Mouse (Mus musculus): ENCODE data around the gene Atp13a3. TPM values are rescaled to one million over a fixed set of nuclear protein-coding genes. Genes with fewer than 3 reads are reported as not detected.
"Not testable (repeated sequence)": the region's sequence is repeated elsewhere in the genome, so short reads cannot be mapped to it uniquely, and the experiment has no call there.

Gene Atp13a3
- 10.3 and 11.4 TPM in 2 replicates for polyA plus RNA-seq (2016; fragmentation: Nextera tagmentation; extraction: Ambion mirVana)

GRCm38 (mm10) chr16:30405925-30406670 is at the start of gene Atp13a3:
Gene Atp13a3, minus strand, starts transcription at chr16:30405975.
- Histone ChIP-seq H3K9me3 (no peaks in the 10 kb centered on the region), H3K27ac (replicated peaks) (no peak within 1 kb of the TSS), H3K4me1 (no peaks in the 10 kb centered on the region), H3K36me3 (replicated peaks) (no peaks in the 10 kb centered on the region), H3K4me3 (no peak within 1 kb of the TSS), H3K27me3 (replicated peaks; ENCODE audit: low read depth, poor library complexity, severe bottlenecking) (no peaks in the 10 kb centered on the region)
- WGBS = 78% methylated on average over 11 of the region's 11 CpGs
- no peak for DNase-seq (ENCODE audit: low spot score)

- 79% methylated on average over 5 of the region's 5 CpGs for WGBS
- DNase-seq (ENCODE audit: low spot score) = no peak
Observed at GRCm38 (mm10) chr16:30453213-30453975, 47.6 kb upstream of the Atp13a3 start.

GRCm38 (mm10) chr16:30451174-30451573 is 45.4 kb upstream of the Atp13a3 start:
- H3K4me3 ChIP-seq; H3K27ac ChIP-seq (replicated peaks); H3K27me3 ChIP-seq (replicated peaks; ENCODE audit: low read depth, poor library complexity, severe bottlenecking); DNase-seq (ENCODE audit: low spot score); H3K36me3 ChIP-seq (replicated peaks); H3K9me3 ChIP-seq; H3K4me1 ChIP-seq: not testable (repeated sequence)
- WGBS = 84% methylated on average over 2 of the region's 2 CpGs

More at GRCm38 (mm10) chr16:30453213-30453975, 47.6 kb upstream of the Atp13a3 start:
- no peak overlapping the region for H3K4me3 ChIP-seq
- H3K27ac ChIP-seq (replicated peaks) = no peak overlapping the region
- H3K27me3 ChIP-seq (replicated peaks; ENCODE audit: low read depth, poor library complexity, severe bottlenecking) = no peaks in the 10 kb centered on the region
- no peaks in the 10 kb centered on the region for H3K9me3 ChIP-seq
- no peaks in the 10 kb centered on the region for H3K36me3 ChIP-seq (replicated peaks)
- H3K4me1 ChIP-seq = 0 out of 2 replicates have a peak, but pooled peaks cover 2% of the 10 kb centered on the region

DNA sequence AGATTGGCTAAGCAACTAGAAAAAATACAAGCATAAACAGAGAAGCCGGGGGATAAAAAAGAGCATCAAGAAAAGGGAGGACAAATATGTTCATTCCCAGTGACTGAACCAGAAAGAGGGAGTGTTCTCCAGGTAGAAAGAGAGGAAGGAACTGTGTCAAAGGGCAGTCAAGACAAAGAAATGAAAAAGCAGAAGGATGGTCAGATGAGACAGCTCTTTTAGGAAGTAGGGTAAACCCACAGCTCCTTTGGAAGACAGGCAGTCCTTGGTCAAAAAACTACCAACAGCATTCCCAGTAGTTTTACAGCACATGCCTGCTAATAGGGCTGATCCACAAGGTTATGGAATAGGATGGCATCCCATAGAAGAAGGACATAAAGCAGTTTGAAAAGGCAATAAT is 43.2 kb upstream of the Atp13a3 start:
- no peak for DNase-seq (ENCODE audit: low spot score)
- Histone ChIP-seq H3K27me3 (replicated peaks; ENCODE audit: low read depth, poor library complexity, severe bottlenecking) (no peaks in the 10 kb centered on the region), H3K4me3 (no peak overlapping the region), H3K9me3 (no peaks in the 10 kb centered on the region), H3K36me3 (replicated peaks) (no peaks in the 10 kb centered on the region), H3K27ac (replicated peaks) (no peak overlapping the region), H3K4me1 (no peaks in the 10 kb centered on the region)
- WGBS = 83% methylated on average over 1 of the region's 1 CpGs

DNA sequence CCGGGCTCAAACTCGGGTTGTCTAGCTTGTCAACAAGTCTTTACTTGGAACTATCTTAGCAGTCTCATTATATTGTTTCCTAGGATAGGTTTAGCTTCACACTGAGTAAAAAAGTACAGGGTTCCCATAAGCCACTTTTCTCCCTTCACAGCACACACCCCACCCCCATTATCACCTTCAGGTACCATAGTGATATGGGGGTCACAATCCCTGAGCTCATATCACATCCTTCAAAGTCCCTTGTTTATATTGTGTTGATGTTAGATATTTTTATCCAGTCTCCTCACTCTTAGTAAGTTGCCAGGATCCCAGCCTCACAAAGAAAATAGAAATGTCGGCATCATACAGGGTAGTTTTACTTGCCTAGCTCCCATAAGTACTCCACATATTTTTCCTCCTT is 42.4 kb upstream of the Atp13a3 start:
- DNase-seq (ENCODE audit: low spot score) = no peak
- Histone ChIP-seq H3K4me3 (no peak overlapping the region), H3K27ac (replicated peaks) (no peak overlapping the region), H3K4me1 (no peaks in the 10 kb centered on the region), H3K9me3 (no peaks in the 10 kb centered on the region), H3K36me3 (replicated peaks) (no peaks in the 10 kb centered on the region), H3K27me3 (replicated peaks; ENCODE audit: low read depth, poor library complexity, severe bottlenecking) (no peaks in the 10 kb centered on the region)
- 89% methylated on average over 3 of the region's 3 CpGs for WGBS

DNA sequence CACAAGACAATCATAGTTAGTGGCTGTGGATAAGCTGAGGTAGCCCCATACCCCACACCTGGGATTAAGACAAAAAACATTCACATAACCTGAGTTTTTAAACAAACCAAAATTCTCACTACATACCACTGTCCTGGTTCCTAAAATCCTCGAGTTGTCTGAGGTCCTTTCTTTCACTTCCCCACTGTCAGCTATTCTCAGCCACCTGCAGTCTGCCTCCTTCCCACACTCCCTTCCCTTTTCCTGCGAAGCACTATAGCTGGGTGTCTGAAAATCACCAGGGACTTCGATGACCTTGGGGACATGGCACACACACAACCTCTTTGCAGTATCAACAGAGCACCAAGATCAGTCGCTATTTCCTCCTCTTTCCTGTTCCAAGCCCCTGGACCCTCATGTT is 41.9 kb upstream of the Atp13a3 start:
- H3K27ac ChIP-seq (replicated peaks) = no peak overlapping the region
- H3K36me3 ChIP-seq (replicated peaks) = no peaks in the 10 kb centered on the region
- no peaks in the 10 kb centered on the region for H3K4me1 ChIP-seq
- no peak for DNase-seq (ENCODE audit: low spot score)
- WGBS = 73% methylated on average over 4 of the region's 4 CpGs
- no peak overlapping the region for H3K4me3 ChIP-seq
- no peaks in the 10 kb centered on the region for H3K9me3 ChIP-seq
- no peaks in the 10 kb centered on the region for H3K27me3 ChIP-seq (replicated peaks; ENCODE audit: low read depth, poor library complexity, severe bottlenecking)

DNA sequence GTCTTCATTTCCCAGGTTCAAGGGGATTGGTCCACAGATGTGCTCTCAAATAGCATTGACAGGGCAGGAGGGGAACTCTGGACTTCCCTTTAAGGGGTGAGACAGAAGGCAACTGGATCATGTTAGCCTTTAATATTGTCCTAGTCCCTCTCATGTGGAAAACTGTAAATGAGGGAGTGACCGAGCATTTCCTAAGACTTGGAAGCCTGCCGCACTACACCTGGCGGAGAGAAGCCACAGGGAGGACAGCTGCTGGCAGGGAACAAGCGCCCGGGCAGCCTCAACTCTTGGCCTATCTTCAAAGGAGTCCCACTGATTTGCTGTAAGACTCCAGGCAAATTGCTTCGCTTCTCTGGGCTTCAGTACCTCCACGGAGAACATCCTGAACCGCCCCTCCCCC is 37.6 kb upstream of the Atp13a3 start:
- H3K9me3 ChIP-seq = no peaks in the 10 kb centered on the region
- no peak for DNase-seq (ENCODE audit: low spot score)
- 50% methylated on average over 8 of the region's 8 CpGs for WGBS
- no peaks in the 10 kb centered on the region for H3K36me3 ChIP-seq (replicated peaks)
- no peaks in the 10 kb centered on the region for H3K27me3 ChIP-seq (replicated peaks; ENCODE audit: low read depth, poor library complexity, severe bottlenecking)
- H3K4me1 ChIP-seq = peaks cover 6% of the 10 kb centered on the region; the same call in 1 of the 2 replicates
- H3K27ac ChIP-seq (replicated peaks) = no peak overlapping the region; the same call in 1 of the 2 replicates
- H3K4me3 ChIP-seq = no peak overlapping the region

DNA sequence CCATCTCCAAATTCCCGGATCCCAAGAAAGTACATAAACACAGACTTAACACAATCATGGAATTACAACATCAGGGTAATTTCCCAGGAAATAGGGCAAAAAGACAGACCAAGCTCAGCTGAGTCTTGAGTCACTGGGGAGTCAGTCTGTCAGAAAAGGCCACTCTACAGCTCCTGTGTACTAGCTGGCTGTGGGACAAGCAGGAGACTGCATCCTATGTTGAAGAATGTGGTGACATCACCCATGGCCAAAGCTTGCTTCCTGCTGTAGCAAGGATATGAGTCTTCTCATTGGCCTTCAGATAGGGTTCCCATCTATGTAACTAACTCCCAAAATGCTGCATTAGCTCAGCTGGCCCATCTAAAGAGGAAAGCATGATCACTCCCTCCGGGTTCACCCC is 36.7 kb upstream of the Atp13a3 start:
- Histone ChIP-seq H3K36me3 (replicated peaks) (no peaks in the 10 kb centered on the region), H3K4me3 (no peak overlapping the region), H3K9me3 (no peaks in the 10 kb centered on the region), H3K27me3 (replicated peaks; ENCODE audit: low read depth, poor library complexity, severe bottlenecking) (no peaks in the 10 kb centered on the region), H3K4me1 (peaks cover 6% of the 10 kb centered on the region; the same call in 1 of the 2 replicates), H3K27ac (replicated peaks) (no peak overlapping the region)
- no peak for DNase-seq (ENCODE audit: low spot score)
- WGBS = 89% methylated on average over 2 of the region's 2 CpGs

- Histone ChIP-seq H3K36me3 (replicated peaks) (no peaks in the 10 kb centered on the region), H3K4me3 (no peak overlapping the region), H3K9me3 (no peaks in the 10 kb centered on the region), H3K4me1 (peaks cover 6% of the 10 kb centered on the region; the same call in 1 of the 2 replicates), H3K27me3 (replicated peaks; ENCODE audit: low read depth, poor library complexity, severe bottlenecking) (no peaks in the 10 kb centered on the region), H3K27ac (replicated peaks) (no peak overlapping the region)
- WGBS = 84% methylated on average over 4 of the region's 4 CpGs
- DNase-seq (ENCODE audit: low spot score) = no peak
Observed at GRCm38 (mm10) chr16:30441409-30441808, 35.6 kb upstream of the Atp13a3 start.

GRCm38 (mm10) chr16:30439841-30440240 is 34.1 kb upstream of the Atp13a3 start:
- H3K9me3 ChIP-seq = no peaks in the 10 kb centered on the region
- no peak overlapping the region for H3K4me3 ChIP-seq
- no peaks in the 10 kb centered on the region for H3K27me3 ChIP-seq (replicated peaks; ENCODE audit: low read depth, poor library complexity, severe bottlenecking)
- H3K4me1 ChIP-seq = peaks cover 6% of the 10 kb centered on the region; the same call in 1 of the 2 replicates
- no peaks in the 10 kb centered on the region for H3K36me3 ChIP-seq (replicated peaks)
- 70% methylated on average over 5 of the region's 5 CpGs for WGBS
- no peak overlapping the region for H3K27ac ChIP-seq (replicated peaks)
- DNase-seq (ENCODE audit: low spot score) = peak; percentile 18

DNA sequence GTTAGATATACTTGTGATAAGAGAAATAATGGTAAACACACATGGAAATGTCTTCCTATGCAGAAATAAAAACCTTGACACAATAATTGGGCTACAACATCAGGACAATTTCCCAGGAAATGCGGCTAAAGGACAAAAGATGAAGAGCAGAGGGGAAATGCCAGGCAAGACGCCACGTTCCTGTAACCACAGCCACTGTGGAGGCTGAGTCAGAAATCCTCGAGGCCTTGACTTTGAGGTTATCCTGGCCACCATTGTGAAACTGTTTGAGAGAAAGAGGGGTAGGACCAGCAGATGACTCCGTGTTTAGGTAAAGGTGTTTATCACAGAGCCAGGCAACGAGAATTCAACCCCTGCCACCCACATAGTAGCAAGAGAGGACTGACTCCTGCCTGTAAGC is 33.6 kb upstream of the Atp13a3 start:
- no peak overlapping the region for H3K27ac ChIP-seq (replicated peaks)
- no peaks in the 10 kb centered on the region for H3K9me3 ChIP-seq
- H3K4me3 ChIP-seq = no peak overlapping the region
- 82% methylated on average over 6 of the region's 6 CpGs for WGBS
- no peaks in the 10 kb centered on the region for H3K36me3 ChIP-seq (replicated peaks)
- H3K27me3 ChIP-seq (replicated peaks; ENCODE audit: low read depth, poor library complexity, severe bottlenecking) = no peaks in the 10 kb centered on the region
- DNase-seq (ENCODE audit: low spot score) = no peak
- H3K4me1 ChIP-seq = peaks cover 6% of the 10 kb centered on the region; the same call in 1 of the 2 replicates

DNA sequence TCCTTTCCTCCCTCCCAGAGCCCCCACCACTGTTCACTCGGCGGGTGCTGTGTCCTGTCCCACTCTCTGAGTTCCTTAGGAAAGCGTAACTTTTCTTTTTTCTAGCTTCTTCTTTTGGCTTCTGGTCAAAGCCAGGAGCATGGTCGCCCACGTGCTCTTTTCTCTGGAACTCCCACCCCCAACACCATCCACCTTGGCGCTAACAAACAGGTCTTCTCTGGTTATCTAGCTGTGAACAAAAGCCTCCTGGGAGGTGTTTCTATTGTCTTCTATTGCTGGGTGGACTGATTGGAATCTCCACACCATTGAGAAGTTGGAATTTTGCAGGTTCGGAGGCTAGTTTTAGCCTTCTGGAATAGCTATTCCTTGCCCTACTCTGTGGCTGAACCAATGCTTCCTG is 30.5 kb upstream of the Atp13a3 start:
- H3K36me3 ChIP-seq (replicated peaks) = no peaks in the 10 kb centered on the region
- DNase-seq (ENCODE audit: low spot score) = no peak
- H3K27me3 ChIP-seq (replicated peaks; ENCODE audit: low read depth, poor library complexity, severe bottlenecking) = no peaks in the 10 kb centered on the region
- no peak overlapping the region for H3K27ac ChIP-seq (replicated peaks)
- H3K4me3 ChIP-seq = no peak overlapping the region
- peaks cover 6% of the 10 kb centered on the region; the same call in 1 of the 2 replicates for H3K4me1 ChIP-seq
- 85% methylated on average over 7 of the region's 7 CpGs for WGBS
- H3K9me3 ChIP-seq = no peaks in the 10 kb centered on the region

- H3K27ac ChIP-seq (replicated peaks) = no peak overlapping the region
- 85% methylated on average over 4 of the region's 4 CpGs for WGBS
- H3K27me3 ChIP-seq (replicated peaks; ENCODE audit: low read depth, poor library complexity, severe bottlenecking) = no peaks in the 10 kb centered on the region
- no peak for DNase-seq (ENCODE audit: low spot score)
- peaks cover 6% of the 10 kb centered on the region; the same call in 1 of the 2 replicates for H3K4me1 ChIP-seq
- H3K4me3 ChIP-seq = no peak overlapping the region
- no peaks in the 10 kb centered on the region for H3K36me3 ChIP-seq (replicated peaks)
- no peaks in the 10 kb centered on the region for H3K9me3 ChIP-seq
Observed at GRCm38 (mm10) chr16:30435393-30435792, 29.6 kb upstream of the Atp13a3 start.

Measured in embryonic facial prominence, embryonic 10.5 days (tissue).